Mouse (Mus musculus): ENCODE results near the gene Tmcc1.

DNA sequence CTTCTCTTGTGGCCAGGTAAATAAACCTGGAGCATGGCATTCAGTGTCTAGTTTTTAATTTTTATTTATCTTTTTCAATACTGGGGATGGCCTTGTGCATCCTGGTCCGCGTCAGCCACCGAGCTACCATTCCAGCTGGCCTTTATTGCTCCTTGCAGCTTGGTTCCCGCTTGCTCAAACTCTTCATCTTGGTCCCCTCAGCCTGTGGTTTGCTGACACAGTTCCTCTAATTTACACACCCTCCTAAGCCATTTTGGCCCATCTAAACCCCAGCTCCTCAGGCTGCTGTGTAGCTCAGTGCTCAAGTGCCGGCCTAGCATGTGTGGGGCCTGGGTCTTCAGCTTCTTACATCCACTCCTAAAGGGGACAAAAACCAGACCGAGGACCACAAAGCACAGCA is 179.2 kb downstream of the Tmcc1 start:
- no peak for TF ChIP-seq CTCF (IDR thresholded peaks at IDR 0.05; ENCODE audit: control insufficient read depth, insufficient read depth, insufficient read length)
- TF ChIP-seq MAX (IDR thresholded peaks at IDR 0.05), result no peak

Measured in C2C12 (cell line).